Mouse (Mus musculus) C2C12 (cell line): ENCODE results near the gene Isg20l2.

Experiments
- CEBPB ChIP-seq: IDR thresholded peaks from one replicate; pipeline ENCODE4 v1.6.1; 2011; ENCODE audit warnings: low read depth, mild to moderate bottlenecking, control low read depth, moderate library complexity
- CTCF ChIP-seq: IDR thresholded peaks from one replicate; pipeline ENCODE4 v1.5.1; 2011; ENCODE audit not compliant: control insufficient read depth, insufficient read depth, insufficient read length
- FOSL1 ChIP-seq: IDR thresholded peaks from one replicate; pipeline ENCODE4 v1.8.0; 2011; ENCODE audit warnings: mild to moderate bottlenecking, low read length; ENCODE audit not compliant: poor library complexity, insufficient read depth, severe bottlenecking
- MAX ChIP-seq: IDR thresholded peaks from one replicate; pipeline ENCODE4 v1.6.1; 2011; ENCODE audit warnings: mild to moderate bottlenecking, control low read depth
- MYOD1 ChIP-seq: IDR thresholded peaks from one replicate; pipeline ENCODE4 v1.6.1; 2011; ENCODE audit warnings: low read depth; ENCODE audit not compliant: control insufficient read depth, insufficient read length

DNA sequence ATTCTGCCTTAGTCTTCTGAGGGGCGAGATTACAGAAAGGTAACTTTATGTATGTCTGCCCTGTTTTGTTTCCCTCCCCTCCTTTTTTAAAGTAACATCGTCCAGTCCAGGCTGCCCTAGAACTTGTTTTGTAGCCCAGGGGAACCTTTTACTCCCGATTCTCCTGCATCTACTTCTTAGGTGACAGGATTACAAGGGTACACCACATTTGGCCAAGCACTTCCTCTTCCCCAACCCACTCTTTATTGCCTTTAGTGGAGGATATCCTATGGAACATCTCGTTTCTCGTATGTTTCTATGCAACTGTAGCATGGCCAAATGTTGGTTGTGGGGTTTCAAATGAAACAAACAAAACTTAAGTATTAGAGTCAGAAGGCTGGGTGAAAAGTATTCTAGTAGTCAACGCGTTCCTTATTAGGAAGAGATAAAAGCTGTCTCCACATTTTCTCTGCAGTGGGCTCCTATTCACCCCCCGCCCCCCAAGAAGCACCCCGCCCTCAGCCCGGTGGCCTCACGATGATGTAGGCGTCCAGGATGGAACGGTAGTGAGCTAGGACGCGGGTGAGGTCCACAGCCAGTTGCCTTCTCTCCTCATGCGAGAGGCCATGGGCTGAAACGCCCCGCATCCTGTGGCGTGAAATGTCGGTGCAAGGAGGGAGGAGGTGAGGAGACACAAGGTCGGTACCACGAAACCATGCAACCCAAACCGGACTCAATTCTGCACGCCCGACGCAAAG is 605 bp upstream of the Isg20l2 start:
- TF ChIP-seq CTCF (no peak), MAX (no peak), CEBPB (no peak), MYOD1 (no peak), FOSL1 (no peak)
